8 mouse cellular contexts compared by ENCODE assay signal in the genomic region with DNA sequence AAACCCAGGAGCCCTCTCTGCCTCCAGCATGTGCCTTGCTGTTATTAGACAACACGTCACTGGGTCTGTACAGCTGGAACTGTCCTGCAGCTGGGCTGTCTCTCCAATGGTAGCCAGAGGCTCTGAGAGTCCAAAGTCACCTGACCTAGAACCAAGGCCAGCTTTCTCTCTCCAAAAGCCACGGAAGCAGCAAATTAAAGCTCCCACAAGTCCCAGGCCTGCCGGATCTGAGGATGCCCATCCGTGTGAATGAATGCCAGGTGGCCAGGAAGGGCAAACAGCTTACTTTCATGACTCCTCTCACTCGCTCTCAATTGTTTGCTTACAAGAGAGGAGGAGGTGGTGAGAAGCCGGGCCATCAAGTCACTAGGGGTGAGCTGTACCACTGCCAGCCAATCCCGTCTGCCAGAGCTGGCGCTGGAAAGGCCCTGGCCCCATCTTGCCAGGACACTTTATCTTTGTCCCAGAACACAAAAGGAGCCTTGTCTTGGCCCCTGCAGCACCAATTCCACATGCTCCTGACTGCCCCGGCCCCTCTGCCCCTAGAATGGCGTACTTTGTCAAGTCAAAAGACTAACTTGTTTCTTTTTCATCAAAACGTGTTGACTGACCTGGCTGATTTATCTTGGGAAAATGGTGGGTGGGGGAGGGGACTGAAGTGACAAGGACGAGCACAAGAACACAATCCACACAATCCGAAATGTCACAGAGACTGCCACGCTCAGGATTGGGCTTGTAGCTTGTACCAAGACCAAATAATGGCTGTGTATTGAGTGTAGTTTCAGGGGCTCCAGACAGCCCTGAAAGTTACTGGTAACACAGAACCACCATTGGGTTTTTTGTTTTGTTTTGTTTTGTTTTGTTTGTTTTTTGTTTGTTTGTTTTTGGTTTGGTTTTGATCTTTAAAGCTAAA. TPM values are rescaled to one million over a fixed set of nuclear protein-coding genes. Genes with fewer than 3 reads are reported as not detected.
DNase-seq lines count a peak whose midpoint lies in the region; ATAC-seq and TF ChIP-seq lines count a peak whose summit lies in the region.
"Had no signal": no experiment of that assay in that cellular context is flagged by ENCODE, and none has a peak within 500 bp of the region (broad histone marks: within the 10 kb centered on the region; RNA-seq: fewer than 3 reads in every experiment).

No protein-coding gene starts in this region.

- 14% methylated on average over 14 of the region's 14 CpGs for WGBS in lung, embryonic 14.5 days
- WGBS in forebrain, embryonic 16.5 days, result 22% methylated on average over 14 of the region's 14 CpGs
- WGBS in hindbrain, embryonic 15.5 days, result 13% methylated on average over 14 of the region's 14 CpGs
- WGBS in neural tube, embryonic 12.5 days, result 10% methylated on average over 14 of the region's 14 CpGs

- ATAC-seq in lung, embryonic 14.5 days (ENCODE audit: insufficient read depth), result peak; percentile 68; the same call in 1 of the 2 replicates
- ATAC-seq in forebrain, embryonic 16.5 days, result 0 out of 2 replicates have a peak, but pooled peaks have one; percentile 50
- ATAC-seq in hindbrain, embryonic 15.5 days (ENCODE audit: low FRiP score, low read depth), result peak; percentile 94
- peak; percentile 93 for ATAC-seq in neural tube, embryonic 12.5 days (ENCODE audit: low FRiP score, low read depth)

- H3K9ac ChIP-seq in lung, embryonic 14.5 days, result no peak overlapping the region
- H3K9ac ChIP-seq in forebrain, embryonic 16.5 days (replicated peaks; ENCODE audit: low read depth, low read length), result no peak overlapping the region
- no peak overlapping the region for H3K9ac ChIP-seq in hindbrain, embryonic 15.5 days
- H3K9ac ChIP-seq in neural tube, embryonic 12.5 days, result no peak overlapping the region

- no peaks in the 10 kb centered on the region for H3K36me3 ChIP-seq in lung, embryonic 14.5 days (ENCODE audit: insufficient read depth)
- no peaks in the 10 kb centered on the region for H3K36me3 ChIP-seq in forebrain, embryonic 16.5 days (ENCODE audit: control insufficient read depth, insufficient read depth)
- no peaks in the 10 kb centered on the region for H3K36me3 ChIP-seq in hindbrain, embryonic 15.5 days
- no peaks in the 10 kb centered on the region for H3K36me3 ChIP-seq in neural tube, embryonic 12.5 days

- no peak overlapping the region for H3K4me2 ChIP-seq in lung, embryonic 14.5 days
- no peak overlapping the region for H3K4me2 ChIP-seq in forebrain, embryonic 16.5 days (ENCODE audit: low read length)
- H3K4me2 ChIP-seq in hindbrain, embryonic 15.5 days, result peak overlapping the region; percentile 14; the same call in 1 of the 2 replicates
- H3K4me2 ChIP-seq in neural tube, embryonic 12.5 days (replicated peaks), result peak overlapping the region; percentile 42

- no peaks in the 10 kb centered on the region for H3K4me1 ChIP-seq in lung, embryonic 14.5 days (ENCODE audit: insufficient read depth)
- H3K4me1 ChIP-seq in forebrain, embryonic 16.5 days (replicated peaks; ENCODE audit: control insufficient read depth, insufficient read depth, low read length), result peaks cover 6% of the 10 kb centered on the region
- peaks cover 10% of the 10 kb centered on the region for H3K4me1 ChIP-seq in hindbrain, embryonic 15.5 days (replicated peaks)
- H3K4me1 ChIP-seq in neural tube, embryonic 12.5 days, result peaks cover 10% of the 10 kb centered on the region

- TF ChIP-seq CTCF in lung, embryonic 14.5 days (IDR thresholded peaks at IDR 0.05; ENCODE audit: low read depth), result no peak

- no peaks in the 10 kb centered on the region for H3K27me3 ChIP-seq in lung, embryonic 14.5 days (ENCODE audit: insufficient read depth, low read length)
- H3K27me3 ChIP-seq in forebrain, embryonic 16.5 days (replicated peaks; ENCODE audit: control insufficient read depth, insufficient read depth, low read length), result no peaks in the 10 kb centered on the region
- H3K27me3 ChIP-seq in hindbrain, embryonic 15.5 days, result peaks cover 24% of the 10 kb centered on the region; the same call in 1 of the 2 replicates
- H3K27me3 ChIP-seq in neural tube, embryonic 12.5 days (replicated peaks), result peaks cover 4% of the 10 kb centered on the region; the same call in 1 of the 2 replicates

- H3K4me3 ChIP-seq in lung, embryonic 14.5 days (ENCODE audit: low read depth, low read length), result no peak overlapping the region
- no peak overlapping the region for H3K4me3 ChIP-seq in forebrain, embryonic 16.5 days (replicated peaks; ENCODE audit: low read length)
- H3K4me3 ChIP-seq in hindbrain, embryonic 15.5 days, result no peak overlapping the region
- no peak overlapping the region for H3K4me3 ChIP-seq in neural tube, embryonic 12.5 days

- 0 out of 2 replicates have a peak overlapping the region, but pooled peaks have one; percentile 24 for H3K27ac ChIP-seq in lung, embryonic 14.5 days (ENCODE audit: low read depth)
- H3K27ac ChIP-seq in forebrain, embryonic 16.5 days (ENCODE audit: low read length), result no peak overlapping the region
- H3K27ac ChIP-seq in hindbrain, embryonic 15.5 days (replicated peaks), result peak overlapping the region; percentile 55; the same call in 1 of the 2 replicates
- H3K27ac ChIP-seq in neural tube, embryonic 12.5 days, result no peak overlapping the region
- H3K27ac ChIP-seq: kidney, postnatal 0 days had no signal

- DNase-seq in lung, embryonic 14.5 days, result peak; percentile 40
- no peak for DNase-seq in lung, postnatal 25 days (ENCODE audit: low spot score)
- DNase-seq in cerebellum, adult 9-10 months, result peak; percentile 96
- no peak for DNase-seq in frontal cortex, adult 2 months (ENCODE audit: extremely low spot score in 1 of 2, low spot score in 1 of 2)

- no peaks in the 10 kb centered on the region for H3K9me3 ChIP-seq in lung, embryonic 14.5 days (ENCODE audit: low read depth, low read length)
- H3K9me3 ChIP-seq in forebrain, embryonic 16.5 days (ENCODE audit: control insufficient read depth, low read length), result no peaks in the 10 kb centered on the region
- H3K9me3 ChIP-seq in hindbrain, embryonic 15.5 days, result no peaks in the 10 kb centered on the region
- no peaks in the 10 kb centered on the region for H3K9me3 ChIP-seq in neural tube, embryonic 12.5 days

RNA-seq across cellular contexts. Expression of a gene that starts 6.8 kb away (rescaled TPM):
- not detected in 2 replicates for polyA plus RNA-seq in lung, embryonic 14.5 days (2014; fragmentation: Nextera tagmentation; extraction: Ambion mirVana)
- not detected in 2 replicates for polyA plus RNA-seq in forebrain, embryonic 16.5 days (2015; fragmentation: Nextera tagmentation; extraction: Ambion mirVana)
- not detected in 2 replicates for polyA plus RNA-seq in hindbrain, embryonic 15.5 days (2015; fragmentation: Nextera tagmentation; extraction: Ambion mirVana)
- polyA plus RNA-seq in neural tube, embryonic 12.5 days (2016; fragmentation: Nextera tagmentation; extraction: Ambion mirVana), result not detected in 2 replicates
- polyA plus RNA-seq in frontal cortex, adult 2 months (2012; rRNA removed), result 0.06 and 0.14 TPM in 2 replicates
- polyA plus RNA-seq: kidney, postnatal 0 days had no signal

Comparison
In these comparisons a context has a peak if more than half of its experiments do, and no peak if none do; other contexts are left out.
1. DNase-seq: peak in lung, embryonic 14.5 days (single experiment) and cerebellum, adult 9-10 months (single experiment); none in lung, postnatal 25 days (single experiment) and frontal cortex, adult 2 months (0 of 2).
2. H3K27ac ChIP-seq: peak in lung, embryonic 14.5 days (single experiment) and hindbrain, embryonic 15.5 days (single experiment); none in forebrain, embryonic 16.5 days (single experiment) and neural tube, embryonic 12.5 days (single experiment).
3. H3K4me2 ChIP-seq: peak in hindbrain, embryonic 15.5 days (single experiment) and neural tube, embryonic 12.5 days (single experiment); none in lung, embryonic 14.5 days (single experiment) and forebrain, embryonic 16.5 days (single experiment).
4. Peak in every context shown above with its lines, with median percentiles within 50 percentile points of each other: ATAC-seq.